Mouse (Mus musculus) bone marrow, adult 2 months (tissue): ENCODE measurements at regions not wholly inside any gene's neighbourhood (a gene's known extent, or its start where the extent isn't known, plus 50 kb on each side); places are given as distances from the start of the nearest gene placed in this dataset.

Experiments
- CTCF ChIP-seq: fragments of 200-500 bp; IDR thresholded peaks from 2 replicates; pipeline ENCODE4 v1.5.1; 2011; ENCODE audit warnings: low read length, control low read depth; ENCODE audit not compliant: control insufficient read depth, insufficient read depth
- POLR2A ChIP-seq: fragments of 200-500 bp; IDR thresholded peaks from 2 replicates; pipeline ENCODE4 v1.6.1; 2011; ENCODE audit warnings: low read depth, mild to moderate bottlenecking, control low read depth, low read length, borderline replicate concordance; ENCODE audit not compliant: control insufficient read depth

GRCm38 (mm10) chr3:31435204-31435963 is 125.2 kb upstream of the Slc7a14 start:
- TF ChIP-seq CTCF (no peak), POLR2A (no peak)
